Mouse (Mus musculus) granulocyte monocyte progenitor cell, adult 5-6 weeks (primary cell): ENCODE results near the gene A4gnt. TPM values are rescaled to one million over a fixed set of nuclear protein-coding genes. Genes with fewer than 3 reads are reported as not detected.
A peak's percentile ranks its signal among the peaks of the same experiment; 100 is the strongest.

Experiments used
- ATAC-seq: replicated peaks from 2 replicates; pipeline ENCODE4 v1.8.0; 2016; ENCODE audit warnings: mild to moderate bottlenecking, moderate TSS enrichment, inconsistent platforms; ENCODE audit not compliant: poor library complexity, severe bottlenecking
- total RNA-seq, 2 experiments: library from RNA; stranded (forward) in 1 of 2; stranded (reverse) in 1 of 2; fragments of 200-712, 200-1000 nt in 1 of 2; fragments of >200 nt in 1 of 2; fragmentation: Nextera tagmentation in 1 of 2; gene quantifications; 2 replicates each; pipeline ENCODE4 v1.2.3; 2014 to 2017

Gene A4gnt
- total RNA-seq, 2 experiments from 2014 or later, result not detected

DNA sequence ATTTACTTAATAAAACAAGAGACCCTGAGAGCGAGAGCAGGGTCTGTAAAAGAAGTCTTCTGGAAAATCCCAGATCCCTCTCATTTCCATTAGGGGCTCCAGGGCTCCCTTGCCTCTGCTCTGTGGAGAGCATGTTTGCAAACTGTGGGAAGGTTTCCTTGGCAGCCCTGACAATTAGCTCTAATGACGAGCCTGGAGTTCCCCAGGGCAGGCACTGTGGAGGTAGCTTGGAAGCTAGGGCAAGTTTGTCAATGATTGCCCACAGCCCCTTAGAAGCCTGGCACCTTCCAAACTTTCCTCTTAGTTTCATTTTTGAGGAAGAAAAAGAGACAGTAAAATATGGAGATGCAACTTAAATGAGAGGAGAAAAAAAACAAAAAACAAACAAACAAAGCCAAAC lies 19.5 kb downstream of the A4gnt start:
- ATAC-seq, result no peak

DNA sequence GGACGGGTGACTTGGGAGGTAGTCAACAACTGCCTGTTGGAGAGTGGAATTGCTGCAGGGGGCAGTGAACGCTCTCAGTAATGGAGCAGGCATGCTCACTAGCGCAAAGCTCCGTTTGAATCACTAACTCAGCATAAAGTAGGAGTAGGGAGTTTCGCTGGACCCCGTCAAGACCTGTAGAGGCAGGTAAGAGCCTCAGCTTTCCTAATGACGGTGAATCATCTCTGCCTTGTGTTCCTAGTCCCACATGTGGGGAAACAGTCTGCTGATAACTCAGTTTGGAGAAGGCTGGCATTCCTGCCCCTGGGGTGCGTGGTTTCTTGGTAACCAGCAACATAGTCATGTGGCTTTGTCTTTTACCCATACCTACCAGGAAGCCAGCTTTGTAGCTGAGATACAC lies 20.0 kb downstream of the A4gnt start:
- ATAC-seq, result no peak

DNA sequence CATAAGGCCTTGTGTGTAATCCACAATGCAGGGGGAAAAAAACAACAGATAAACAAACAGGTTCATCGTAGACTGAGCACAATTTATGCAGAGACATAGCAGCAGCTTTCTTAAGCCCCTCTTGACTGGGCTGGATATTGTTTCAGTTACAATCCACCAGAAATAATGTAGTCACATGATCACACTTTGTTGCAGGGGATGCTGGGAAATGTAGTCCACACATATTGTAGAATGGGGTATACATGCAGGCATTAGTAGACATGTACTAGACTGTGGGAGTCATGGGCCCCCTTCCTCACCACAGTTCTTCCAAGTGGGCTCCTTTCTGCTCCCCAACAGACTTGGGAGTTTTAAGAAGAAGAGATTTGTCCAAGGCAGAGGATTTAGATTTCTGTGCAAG lies 24.5 kb downstream of the A4gnt start:
- ATAC-seq, result no peak

DNA sequence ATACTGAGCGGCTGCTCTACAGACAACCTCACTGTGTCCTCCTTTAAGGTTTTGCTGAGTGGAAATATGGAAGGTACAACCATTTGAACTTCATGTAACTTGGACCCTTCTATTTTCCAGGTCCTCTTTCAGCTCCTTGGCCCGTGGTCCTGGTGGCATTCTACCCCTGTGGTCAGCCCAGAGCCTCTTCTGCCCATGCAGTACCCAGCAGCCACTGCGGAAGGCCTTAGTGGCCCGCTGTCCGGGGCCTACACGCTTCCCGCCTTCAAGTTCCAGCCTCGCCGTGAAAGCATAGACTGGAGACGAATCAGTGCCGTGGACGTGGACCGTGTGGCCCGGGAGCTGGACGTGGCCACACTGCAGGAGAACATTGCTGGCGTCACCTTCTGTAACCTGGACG lies 24.9 kb downstream of the A4gnt start:
- ATAC-seq, result no peak

DNA sequence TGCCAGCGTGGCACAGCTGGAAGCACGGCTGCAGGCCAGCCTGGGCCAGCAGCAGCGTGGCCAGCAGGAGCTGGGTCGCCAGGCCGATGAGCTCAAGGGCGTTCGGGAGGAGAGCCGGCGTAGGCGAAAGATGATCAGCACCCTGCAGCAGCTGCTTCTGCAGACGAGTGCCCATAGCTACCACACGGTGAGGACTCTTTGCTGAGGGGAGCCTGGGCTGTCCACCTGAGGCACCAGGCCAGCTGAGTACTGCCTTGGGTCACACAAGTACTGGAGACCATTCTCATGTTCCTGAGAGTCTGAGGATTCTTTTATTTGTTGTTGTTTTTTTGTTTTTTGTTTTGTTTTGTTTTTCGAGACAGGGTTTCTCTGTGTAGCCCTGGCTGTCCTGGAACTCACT lies 25.4 kb downstream of the A4gnt start:
- no peak for ATAC-seq

DNA sequence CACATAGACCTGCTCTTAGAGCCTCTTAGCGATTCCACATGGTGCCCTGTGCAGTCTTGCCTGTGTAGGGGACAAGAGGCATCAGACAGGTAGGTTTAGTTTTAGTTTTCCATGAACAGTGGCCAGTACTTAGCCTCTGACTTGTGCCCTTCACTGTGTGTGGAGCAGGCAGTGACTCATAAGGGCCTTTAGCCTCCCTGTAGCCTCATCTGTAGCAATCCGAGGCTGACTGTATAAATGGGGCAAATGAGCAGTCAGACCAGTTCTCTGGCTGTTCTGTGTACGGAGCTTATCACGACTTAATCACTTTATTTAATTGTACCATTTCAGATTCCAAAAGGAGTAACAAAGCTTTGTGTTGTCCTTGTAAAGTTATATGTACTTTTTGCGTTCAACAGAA lies 27.7 kb downstream of the A4gnt start:
- no peak for ATAC-seq

DNA sequence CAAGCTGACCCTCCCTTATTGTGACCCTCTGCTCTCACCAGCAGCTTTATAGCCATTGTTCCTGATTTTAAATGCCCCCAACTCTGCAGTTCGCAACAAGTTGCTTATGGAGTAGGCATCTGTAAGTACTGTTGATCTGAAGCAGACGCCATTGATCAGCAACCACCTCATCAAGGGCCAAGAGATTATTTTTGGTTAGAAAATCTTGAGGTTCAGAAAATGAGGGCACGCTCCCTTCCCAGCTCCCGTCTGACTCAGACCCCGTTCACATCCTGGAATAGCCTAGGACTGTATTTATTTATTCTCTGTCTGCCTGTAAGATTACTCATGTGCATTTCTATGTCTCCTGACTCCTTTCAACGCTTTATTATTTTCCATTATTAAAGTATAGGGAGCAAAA lies 33.1 kb downstream of the A4gnt start:
- no peak for ATAC-seq

DNA sequence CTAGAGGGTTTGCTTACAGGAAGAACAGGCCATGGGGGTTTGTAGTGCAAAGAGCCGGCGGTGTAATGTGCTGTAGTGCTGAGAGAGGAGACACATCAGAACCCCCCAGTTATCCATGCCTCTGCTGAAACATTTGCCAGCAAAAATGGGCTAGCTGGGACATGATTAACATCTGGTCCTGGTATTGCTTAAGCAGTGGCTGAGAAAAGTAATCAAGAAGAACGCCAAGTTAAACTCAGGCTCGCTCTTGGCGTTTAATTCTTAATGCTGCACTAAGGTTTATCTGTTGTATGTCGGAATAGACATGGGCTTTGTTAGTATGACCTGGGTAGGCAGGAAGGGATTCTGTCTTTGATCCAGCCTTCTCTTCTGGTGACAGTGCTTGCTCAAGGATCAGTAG lies 33.8 kb downstream of the A4gnt start:
- no peak for ATAC-seq

DNA sequence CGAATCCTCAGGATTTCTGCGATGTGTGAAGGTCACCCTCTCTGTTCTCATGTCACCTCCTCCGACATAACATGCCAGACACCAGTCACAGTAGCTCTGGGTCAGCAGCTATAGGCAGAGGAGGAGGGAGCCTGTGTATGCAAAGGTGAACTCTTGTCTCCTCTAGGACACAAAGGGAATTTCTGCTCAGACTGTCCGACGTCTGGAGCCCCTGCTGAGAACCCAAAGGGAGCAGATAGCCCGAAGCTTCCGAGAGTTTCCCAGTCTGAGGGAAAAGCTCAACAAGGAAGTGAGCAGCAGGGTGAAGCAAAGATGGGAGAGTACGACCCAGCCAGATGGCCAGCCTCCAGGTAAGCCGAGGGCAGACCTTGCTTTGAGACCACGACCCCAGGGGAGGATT lies 48.5 kb downstream of the A4gnt start:
- no peak for ATAC-seq

DNA sequence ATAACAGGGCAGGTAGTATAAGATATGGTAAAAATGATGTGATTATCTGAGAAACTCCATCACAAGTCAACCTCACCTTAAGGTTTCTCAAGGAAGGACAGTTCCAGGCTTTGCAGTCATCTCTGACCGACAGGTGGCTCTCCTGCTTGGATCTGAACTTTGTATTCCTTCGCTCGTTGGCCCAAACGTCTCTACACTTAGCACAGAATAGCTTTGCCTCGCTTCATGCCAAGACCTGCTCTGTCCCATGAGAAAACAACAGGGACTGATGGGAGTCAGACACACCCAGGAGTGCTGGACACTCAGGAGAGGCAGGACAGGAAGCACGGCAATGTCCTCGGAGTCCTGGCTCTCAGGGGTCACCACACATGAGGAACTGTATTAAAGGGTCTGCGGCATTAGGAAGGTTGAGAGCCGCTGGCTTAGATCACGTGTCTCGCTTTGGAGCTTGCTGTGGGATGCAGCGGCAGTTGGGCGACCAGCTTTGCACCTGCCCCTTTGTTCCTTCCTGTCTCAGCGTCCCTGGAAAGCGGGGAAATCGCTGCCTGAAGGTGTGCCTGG lies 49.4 kb downstream of the A4gnt start:
- ATAC-seq, result no peak

DNA sequence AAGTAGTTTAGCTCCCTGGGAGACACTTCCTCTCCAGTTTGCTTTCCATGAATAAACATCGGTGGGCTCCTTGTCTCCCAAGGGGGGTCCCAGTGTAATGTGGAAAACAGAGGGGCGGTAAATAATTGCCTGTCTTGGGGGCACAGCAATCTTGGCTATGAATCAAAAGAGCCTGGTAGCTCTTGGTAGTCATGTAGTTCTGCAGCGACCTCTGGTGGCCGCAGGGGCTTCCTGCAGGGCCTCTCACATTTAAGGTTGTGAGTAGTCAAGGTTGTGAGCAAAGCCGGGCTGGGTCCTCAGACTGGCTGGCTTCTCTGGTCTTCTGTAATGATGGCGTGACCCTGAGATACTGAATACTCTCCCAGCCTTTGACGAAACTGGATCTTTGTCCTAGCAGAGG lies 50.1 kb downstream of the A4gnt start:
- ATAC-seq, result peak; percentile 89

DNA sequence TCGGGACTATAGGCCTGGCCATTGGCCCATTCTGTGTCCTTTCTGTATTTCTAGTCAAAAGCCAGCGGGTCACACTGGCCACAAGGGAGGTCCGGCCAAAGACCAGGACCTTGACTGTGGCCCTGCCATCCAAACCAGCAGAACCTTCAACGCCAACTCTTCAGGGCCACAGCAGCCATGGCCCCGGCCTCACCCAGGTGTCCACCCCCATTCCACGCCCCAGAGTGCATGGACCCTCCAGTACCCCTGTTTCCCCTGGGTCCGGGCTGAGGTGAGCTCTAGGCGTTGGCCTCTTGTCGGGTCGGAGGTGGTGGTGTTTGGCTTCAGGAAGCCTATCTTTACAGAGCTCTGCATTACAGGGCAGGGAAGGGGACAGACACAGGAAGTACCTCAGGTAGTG lies 50.6 kb downstream of the A4gnt start:
- ATAC-seq, result no peak

DNA sequence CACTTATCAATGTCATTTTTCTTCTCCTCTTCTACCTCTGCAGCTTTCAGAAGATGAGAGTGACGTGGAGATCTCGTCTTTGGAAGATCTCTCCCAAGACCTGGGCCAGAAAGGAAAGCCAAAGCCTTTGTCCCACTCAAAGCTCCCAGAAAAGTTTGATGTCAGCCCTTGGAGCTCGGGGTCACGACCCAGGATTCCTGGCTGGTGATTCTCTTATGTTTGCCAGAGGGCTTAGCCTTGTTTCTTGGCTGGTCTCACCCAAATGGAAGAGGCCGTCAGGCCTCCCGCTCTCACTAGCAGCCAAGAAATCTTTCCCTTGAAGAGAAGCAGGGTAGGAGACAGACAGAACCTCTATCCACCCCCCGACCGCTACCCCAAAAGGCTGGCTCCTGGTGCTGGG lies 55.3 kb downstream of the A4gnt start:
- no peak for ATAC-seq

DNA sequence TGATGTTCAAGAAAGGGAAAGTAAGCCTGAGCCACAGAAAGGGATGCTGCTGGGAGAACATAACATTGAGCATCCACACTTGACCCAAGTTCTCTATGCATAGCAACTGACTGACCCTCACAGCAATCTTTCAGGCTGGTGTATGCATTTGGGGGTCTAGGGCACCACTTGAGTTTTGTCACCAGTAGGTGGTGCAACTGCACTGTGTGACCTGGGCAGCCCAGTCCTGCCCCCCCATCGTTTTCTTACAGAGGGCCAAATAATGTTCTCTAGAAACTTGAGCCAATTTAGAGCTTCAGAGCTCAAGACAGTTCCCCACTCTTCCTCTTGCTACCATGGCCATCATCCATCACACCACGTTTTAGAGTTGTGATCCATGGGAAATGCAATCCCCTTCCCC lies 59.3 kb downstream of the A4gnt start:
- no peak for ATAC-seq

Other genes starting within 250 kb of the A4gnt start
- gene Mras, start 175.1 kb upstream of the A4gnt start, total RNA-seq (2014; fragmentation: Nextera tagmentation), result 6.7 and 19.6 TPM in 2 replicates
- 3.2 and 9.2 TPM in 2 replicates for gene Mras, start 175.1 kb upstream of the A4gnt start, total RNA-seq (2017)
- not detected in 2 replicates for gene Nme9, start 161.0 kb upstream of the A4gnt start, total RNA-seq (2014; fragmentation: Nextera tagmentation)
- not detected in 2 replicates for gene Nme9, start 161.0 kb upstream of the A4gnt start, total RNA-seq (2017)
- 23.7 and 28.9 TPM in 2 replicates for gene Armc8, start 43.6 kb upstream of the A4gnt start, total RNA-seq (2014; fragmentation: Nextera tagmentation)
- 28.1 and 30.5 TPM in 2 replicates for gene Armc8, start 43.6 kb upstream of the A4gnt start, total RNA-seq (2017)
- gene Dbr1, start 36.7 kb upstream of the A4gnt start, total RNA-seq (2014; fragmentation: Nextera tagmentation), result 26.2 and 39.6 TPM in 2 replicates
- gene Dbr1, start 36.7 kb upstream of the A4gnt start, total RNA-seq (2017), result 50.5 and 65.8 TPM in 2 replicates
- not detected in 2 replicates for gene Dzip1l, start 17.0 kb downstream of the A4gnt start, total RNA-seq (2014; fragmentation: Nextera tagmentation)
- gene Dzip1l, start 17.0 kb downstream of the A4gnt start, total RNA-seq (2017), result not detected in 2 replicates
- not detected in 2 replicates for gene Cldn18, start 104.8 kb downstream of the A4gnt start, total RNA-seq (2014; fragmentation: Nextera tagmentation)
- gene Cldn18, start 104.8 kb downstream of the A4gnt start, total RNA-seq (2017), result not detected in 2 replicates